Mouse (Mus musculus): Measurements from ENCODE around the gene Map3k11.

GRCm38 (mm10) chr19:5685861-5686260 lies 2.7 kb upstream of the Map3k11 start:
- no peak for TF ChIP-seq TAL1 (IDR thresholded peaks at IDR 0.05; ENCODE audit: low read length)
- TF ChIP-seq GATA1 (IDR thresholded peaks at IDR 0.05; ENCODE audit: low read length): no peak

Data from erythroblast, embryonic 14.5 days (primary cell).